In the genomic region with DNA sequence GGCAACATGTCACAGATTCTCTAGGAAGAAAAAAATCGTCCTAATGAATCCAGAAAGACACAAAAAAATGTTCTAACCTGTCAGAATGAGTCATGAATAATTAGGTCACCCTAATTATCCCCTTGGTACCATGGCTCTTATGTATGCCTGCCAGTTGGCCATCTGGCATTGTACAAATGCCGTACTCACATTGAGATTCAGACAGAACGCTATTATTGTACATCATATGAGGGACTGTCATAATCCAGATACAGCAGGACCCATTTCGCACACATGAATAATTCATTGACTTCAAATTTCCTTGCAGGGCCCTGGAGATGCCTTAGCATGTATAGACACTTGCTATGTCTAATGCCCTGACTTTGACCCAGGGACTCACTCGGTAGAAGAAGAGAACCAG, we compare ENCODE assay signal across 24 mouse cellular contexts. TPM values are rescaled to one million over a fixed set of nuclear protein-coding genes. Genes with fewer than 3 reads are reported as not detected.
A peak's percentile ranks its signal among the peaks of the same experiment; 100 is the strongest.
DNase-seq lines count a peak whose midpoint lies in the region; ATAC-seq and TF ChIP-seq lines count a peak whose summit lies in the region.
"Had no signal": no experiment of that assay in that cellular context is flagged by ENCODE, and none has a peak within 500 bp of the region (broad histone marks: within the 10 kb centered on the region; RNA-seq: fewer than 3 reads in every experiment).

No protein-coding gene starts in this region.

- peak; percentile 11 to 45 for DNase-seq in layer of hippocampus, adult 18-20 months (ENCODE audit: low spot score in 2 of 2)
- DNase-seq in layer of hippocampus, postnatal 36 days: no peak
- DNase-seq in brain, embryonic 14.5 days (ENCODE audit: low read depth): peak; percentile 59
- peak; percentile 71 to 82 for DNase-seq in cerebellum, adult 18-20 months
- DNase-seq in cerebellum, postnatal 25 days: peak; percentile 65 to 78
- DNase-seq in stomach, postnatal 0 days (ENCODE audit: low spot score): no peak
- no peak for DNase-seq in gastrocnemius, postnatal 14 days
- DNase-seq: adrenal gland, adult 2 months; gastrocnemius, postnatal 36 days; kidney, adult 9 months; kidney, postnatal 25 days; liver; liver, postnatal 0 days; thymus, postnatal 4 days had no signal

- no peaks in the 10 kb centered on the region for H3K36me3 ChIP-seq in stomach, postnatal 0 days (ENCODE audit: control insufficient read depth, insufficient read depth, low read length)
- H3K36me3 ChIP-seq: embryonic facial prominence, embryonic 12.5 days; forebrain, embryonic 15.5 days; heart, embryonic 15.5 days; intestine, embryonic 15.5 days; neural tube, embryonic 13.5 days had no signal

- 76% methylated on average over 5 of the region's 5 CpGs for WGBS in stomach, postnatal 0 days

- no peak for TF ChIP-seq CTCF in brain, embryonic 14.5 days (IDR thresholded peaks at IDR 0.05; ENCODE audit: borderline replicate concordance, extremely low read depth, insufficient read depth, insufficient read length)
- no peak for TF ChIP-seq CTCF in stomach, postnatal 0 days (IDR thresholded peaks at IDR 0.05; ENCODE audit: low read depth)

- no peak overlapping the region for H3K27ac ChIP-seq in stomach, postnatal 0 days (replicated peaks)
- H3K27ac ChIP-seq: embryonic facial prominence, embryonic 12.5 days; forebrain, embryonic 15.5 days; heart, embryonic 15.5 days; intestine, embryonic 15.5 days; neural tube, embryonic 13.5 days had no signal

- H3K27me3 ChIP-seq in stomach, postnatal 0 days (ENCODE audit: control insufficient read depth, insufficient read depth, low read length): no peaks in the 10 kb centered on the region
- H3K27me3 ChIP-seq: embryonic facial prominence, embryonic 12.5 days; forebrain, embryonic 15.5 days; heart, embryonic 15.5 days; intestine, embryonic 15.5 days; neural tube, embryonic 13.5 days had no signal

- no peak for ATAC-seq in stomach, postnatal 0 days (ENCODE audit: low FRiP score, low TSS enrichment)
- ATAC-seq: forebrain, embryonic 15.5 days; intestine, embryonic 15.5 days; liver, postnatal 0 days had no signal

- no peak overlapping the region for H3K4me2 ChIP-seq in stomach, postnatal 0 days (replicated peaks; ENCODE audit: low read depth)
- H3K4me2 ChIP-seq: embryonic facial prominence, embryonic 12.5 days; forebrain, embryonic 15.5 days; heart, embryonic 15.5 days; neural tube, embryonic 13.5 days had no signal

- TF ChIP-seq POLR2A in brain, embryonic 14.5 days (IDR thresholded peaks at IDR 0.05; ENCODE audit: borderline replicate concordance, extremely low read depth, insufficient read depth, insufficient read length, poor library complexity, severe bottlenecking): no peak

- intact Hi-C loops in gastrocnemius, postnatal 14 days (cut with DNase I; ENCODE audit: low total_unique reads): no loop called here

- no peak overlapping the region for H3K4me3 ChIP-seq in stomach, postnatal 0 days (ENCODE audit: low read depth, low read length)
- H3K4me3 ChIP-seq: embryonic facial prominence, embryonic 12.5 days; erythroblast, embryonic 14.5 days; forebrain, embryonic 15.5 days; heart, embryonic 15.5 days; intestine, embryonic 15.5 days; neural tube, embryonic 13.5 days had no signal

- no peak for TF ChIP-seq EP300 in stomach, postnatal 0 days (optimal IDR thresholded peaks at IDR 0.05)

- H3K9me3 ChIP-seq in stomach, postnatal 0 days (ENCODE audit: control insufficient read depth, low read length): no peaks in the 10 kb centered on the region
- H3K9me3 ChIP-seq: embryonic facial prominence, embryonic 12.5 days; forebrain, embryonic 15.5 days; heart, embryonic 15.5 days; intestine, embryonic 15.5 days; neural tube, embryonic 13.5 days had no signal

- H3K4me1 ChIP-seq in stomach, postnatal 0 days (replicated peaks; ENCODE audit: control insufficient read depth, insufficient read depth): no peaks in the 10 kb centered on the region
- H3K4me1 ChIP-seq: heart, embryonic 15.5 days had no signal

- no peak overlapping the region for H3K9ac ChIP-seq in stomach, postnatal 0 days (ENCODE audit: low read length)
- H3K9ac ChIP-seq: embryonic facial prominence, embryonic 12.5 days; forebrain, embryonic 15.5 days; heart, embryonic 15.5 days; intestine, embryonic 15.5 days; liver, postnatal 0 days; neural tube, embryonic 13.5 days had no signal

RNA-seq across cellular contexts. Expression of gene Krt24, which starts 1.1 kb away (rescaled TPM):
- total RNA-seq in layer of hippocampus, adult 18-20 months (2021): not detected
- not detected for total RNA-seq in layer of hippocampus, postnatal 36 days (2021)
- 0.08 TPM in 1 of 2 replicates, not detected in the other for polyA plus RNA-seq in brain, embryonic 14.5 days (2012; rRNA removed)
- not detected in 2 replicates for polyA plus RNA-seq in stomach, postnatal 0 days (2015; fragmentation: Nextera tagmentation; extraction: Ambion mirVana)
- not detected for total RNA-seq in gastrocnemius, postnatal 14 days (2021)
- total RNA-seq: adrenal gland, adult 2 months; gastrocnemius, postnatal 36 days; heart, adult 8-10 months; hematopoietic stem cell, adult 5-6 weeks; left cerebral cortex, adult 18-20 months; left cerebral cortex, postnatal 36 days had no signal
- polyA plus RNA-seq: adrenal gland, adult 2 months; erythroblast, embryonic 14.5 days; forebrain, embryonic 15.5 days; heart, embryonic 15.5 days; liver, postnatal 0 days had no signal

RNA-seq across cellular contexts. Expression of gene Krt25, which starts 38.7 kb away (rescaled TPM):
- not detected for total RNA-seq in layer of hippocampus, adult 18-20 months (2021)
- not detected for total RNA-seq in layer of hippocampus, postnatal 36 days (2021)
- 0.04 and 0.05 TPM in 2 replicates for polyA plus RNA-seq in brain, embryonic 14.5 days (2012; rRNA removed)
- 0.12 TPM in 2 replicates for polyA plus RNA-seq in stomach, postnatal 0 days (2015; fragmentation: Nextera tagmentation; extraction: Ambion mirVana)
- not detected for total RNA-seq in gastrocnemius, postnatal 14 days (2021)
- total RNA-seq: adrenal gland, adult 2 months; gastrocnemius, postnatal 36 days; heart, adult 8-10 months; hematopoietic stem cell, adult 5-6 weeks; left cerebral cortex, adult 18-20 months; left cerebral cortex, postnatal 36 days had no signal
- polyA plus RNA-seq: adrenal gland, adult 2 months; embryonic facial prominence, embryonic 12.5 days; erythroblast, embryonic 14.5 days; heart, embryonic 15.5 days; intestine, embryonic 15.5 days had no signal

RNA-seq across cellular contexts. Expression of gene Krt222, which starts 40.1 kb away (rescaled TPM):
- 10 to 100 TPM; 22.1 to 24.5 TPM for total RNA-seq in layer of hippocampus, adult 18-20 months (2021)
- total RNA-seq in layer of hippocampus, postnatal 36 days (2021): 10 to 100 TPM; 23.5 to 23.9 TPM
- polyA plus RNA-seq in brain, embryonic 14.5 days (2012; rRNA removed): 1.4 and 2.9 TPM in 2 replicates
- 0.25 and 0.33 TPM in 2 replicates for polyA plus RNA-seq in stomach, postnatal 0 days (2015; fragmentation: Nextera tagmentation; extraction: Ambion mirVana)
- 10 to 100 TPM in 1 of 2 experiments, 1 to 10 TPM in 1; 8.9 to 11.4 TPM for total RNA-seq in gastrocnemius, postnatal 14 days (2021)
- total RNA-seq: hematopoietic stem cell, adult 5-6 weeks had no signal

RNA-seq across cellular contexts. Expression of gene Smarce1, which starts 53.2 kb away (rescaled TPM):
- total RNA-seq in layer of hippocampus, adult 18-20 months (2021): 10 to 100 TPM; 54.5 to 55.7 TPM
- 10 to 100 TPM; 56.6 to 60.4 TPM for total RNA-seq in layer of hippocampus, postnatal 36 days (2021)
- polyA plus RNA-seq in brain, embryonic 14.5 days (2012; rRNA removed): 162 and 270 TPM in 2 replicates
- polyA plus RNA-seq in stomach, postnatal 0 days (2015; fragmentation: Nextera tagmentation; extraction: Ambion mirVana): 90.3 and 91.6 TPM in 2 replicates
- total RNA-seq in gastrocnemius, postnatal 14 days (2021): 10 to 100 TPM; 35.8 to 45.7 TPM

RNA-seq across cellular contexts. Expression of gene Krt26, which starts 53.8 kb away (rescaled TPM):
- not detected for total RNA-seq in layer of hippocampus, adult 18-20 months (2021)
- not detected for total RNA-seq in layer of hippocampus, postnatal 36 days (2021)
- polyA plus RNA-seq in brain, embryonic 14.5 days (2012; rRNA removed): 0.06 and 0.08 TPM in 2 replicates
- not detected in 2 replicates for polyA plus RNA-seq in stomach, postnatal 0 days (2015; fragmentation: Nextera tagmentation; extraction: Ambion mirVana)
- not detected for total RNA-seq in gastrocnemius, postnatal 14 days (2021)
- total RNA-seq: adrenal gland, adult 2 months; gastrocnemius, postnatal 36 days; heart, adult 8-10 months; hematopoietic stem cell, adult 5-6 weeks; left cerebral cortex, adult 18-20 months; left cerebral cortex, postnatal 36 days had no signal
- polyA plus RNA-seq: adrenal gland, adult 2 months; embryonic facial prominence, embryonic 12.5 days; erythroblast, embryonic 14.5 days; forebrain, embryonic 15.5 days; heart, embryonic 15.5 days; liver, postnatal 0 days had no signal

Comparison
In these comparisons a context has a peak if more than half of its experiments do, and no peak if none do; other contexts are left out.
1. DNase-seq: peak in layer of hippocampus, adult 18-20 months (2 of 2), brain, embryonic 14.5 days (single experiment), cerebellum, adult 18-20 months (2 of 2) and cerebellum, postnatal 25 days (2 of 2); none in layer of hippocampus, postnatal 36 days (0 of 2), stomach, postnatal 0 days (single experiment) and gastrocnemius, postnatal 14 days (single experiment).